Mouse (Mus musculus) embryo, embryonic 11 days (tissue): Measurements from ENCODE around the gene Coro7.
"Not testable (repeated sequence)": the region's sequence is repeated elsewhere in the genome, so short reads cannot be mapped to it uniquely, and the experiment has no call there.

Experiments used
- DNase-seq: peaks from one replicate; pipeline ENCODE4 v3.0.0-alpha.2; 2015

The Coro7 gene

GRCm38 (mm10) chr16:4592909-4593875, 86.4 kb downstream of the Coro7 start:
- DNase-seq: peak; percentile 84

- DNase-seq: no peak
These were observed 89.3 kb downstream of the Coro7 start for GRCm38 (mm10) chr16:4590236-4590635.

GRCm38 (mm10) chr16:4587516-4588210, 91.9 kb downstream of the Coro7 start:
- DNase-seq: no peak

- peak; percentile 100 for DNase-seq
These were observed 93.0 kb downstream of the Coro7 start for GRCm38 (mm10) chr16:4586531-4587123.

- DNase-seq: no peak
These were observed 93.7 kb downstream of the Coro7 start for GRCm38 (mm10) chr16:4585642-4586530.

- DNase-seq: no peak
These were observed 95.1 kb downstream of the Coro7 start for GRCm38 (mm10) chr16:4584438-4584837.

- no peak for DNase-seq
These were observed 95.8 kb downstream of the Coro7 start for GRCm38 (mm10) chr16:4583807-4584206.

GRCm38 (mm10) chr16:4581179-4581578, 98.4 kb downstream of the Coro7 start:
- DNase-seq: not testable (repeated sequence)

- DNase-seq: no peak
These were observed 100.9 kb downstream of the Coro7 start for GRCm38 (mm10) chr16:4578630-4579029.

GRCm38 (mm10) chr16:4576873-4577272, 102.7 kb downstream of the Coro7 start:
- DNase-seq: no peak
